Mouse (Mus musculus) liver, adult 10 weeks (tissue): Measurements from ENCODE around the gene Capg. TPM values are rescaled to one million over a fixed set of nuclear protein-coding genes. Genes with fewer than 3 reads are reported as not detected.

Source experiments
- polyA plus RNA-seq: library from polyadenylated mRNA; stranded (reverse); fragments of 350-450 nt; fragmentation: Illumina TruSeq; extraction: RNeasy Lipid Tissue Mini Kit (QIAGEN cat#74804); gene quantifications from one replicate; pipeline ENCODE4 v1.2.3, GENCODE M21; 2014; ENCODE audit warnings: low read depth, low replicate concordance

Gene Capg
- polyA plus RNA-seq: not detected

GRCm38 (mm10) chr6:72544283-72544987 is at the start of gene Capg:
TSS of gene Capg (plus strand) at chr6:72544391.

GRCm38 (mm10) chr6:72521607-72522006 is 22.6 kb upstream of the Capg start, which contains the start of gene Sh2d6:
TSS of gene Sh2d6 (minus strand) at chr6:72521707.

DNA sequence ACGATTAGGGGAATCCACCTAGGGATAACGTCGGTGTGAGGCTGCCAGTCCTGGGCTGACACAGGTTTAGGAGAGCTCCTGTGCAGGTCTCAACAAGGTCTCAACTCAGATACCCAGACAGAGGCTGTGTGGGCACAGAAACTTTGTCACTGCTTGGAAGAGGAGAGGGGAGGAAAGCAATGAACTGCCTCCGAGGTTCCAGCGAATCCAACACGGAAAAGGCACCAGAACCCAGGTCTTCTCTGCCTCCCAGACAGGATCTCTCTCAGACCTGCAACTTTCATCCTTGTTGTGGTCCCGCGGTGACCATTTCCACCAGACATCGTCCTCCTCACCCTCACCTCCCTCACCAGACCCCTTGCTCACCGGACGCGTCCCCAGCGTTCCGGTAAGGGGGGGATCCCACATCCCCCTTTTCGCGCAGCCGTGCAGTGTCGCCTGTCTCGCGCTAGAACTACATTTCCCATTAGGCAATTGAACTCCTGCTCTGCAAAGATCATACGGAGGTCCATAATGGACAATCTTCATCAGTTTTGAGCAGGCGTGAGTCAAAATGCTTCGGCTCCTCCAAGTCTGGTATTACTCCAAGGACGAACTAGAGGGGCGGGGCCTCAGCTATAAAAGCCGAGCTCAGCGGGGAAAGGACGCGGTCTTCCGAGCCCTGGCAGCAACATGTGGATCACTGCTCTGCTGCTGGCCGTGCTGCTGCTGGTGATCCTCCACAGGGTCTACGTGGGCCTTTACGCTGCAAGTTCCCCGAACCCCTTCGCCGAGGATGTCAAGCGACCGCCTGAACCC is 54.0 kb downstream of the Capg start, which contains the start of the genes Elmod3 and Retsat:
Gene Elmod3, minus strand, starts transcription at position 458 of the 798 bp plus-strand sequence.
Gene Retsat, plus strand, starts transcription at position 520 of the 798 bp plus-strand sequence.

Other genes with a start within 250 kb of the Capg start
- not detected for gene Sftpb, start 239.8 kb upstream of the Capg start, polyA plus RNA-seq
- 22.1 TPM for gene Usp39, start 199.2 kb upstream of the Capg start, polyA plus RNA-seq
- 37.3 TPM for gene 0610030E20Rik, start 197.1 kb upstream of the Capg start, polyA plus RNA-seq
- 11.3 TPM for gene Tmem150a, start 188.9 kb upstream of the Capg start, polyA plus RNA-seq
- gene Rnf181, start 177.4 kb upstream of the Capg start, polyA plus RNA-seq: 137 TPM
- gene Vamp5, start 163.9 kb upstream of the Capg start, polyA plus RNA-seq: 1.2 TPM
- 75.6 TPM for gene Vamp8, start 153.7 kb upstream of the Capg start, polyA plus RNA-seq
- 42.9 TPM for gene Ggcx, start 130.1 kb upstream of the Capg start, polyA plus RNA-seq
- gene Mat2a, start 104.8 kb upstream of the Capg start, polyA plus RNA-seq: 116 TPM
- gene Sh2d6, start 22.7 kb upstream of the Capg start, polyA plus RNA-seq: not detected
- 6.3 TPM for gene Elmod3, start 54.0 kb downstream of the Capg start, polyA plus RNA-seq
- gene Retsat, start 54.1 kb downstream of the Capg start, polyA plus RNA-seq: 84.5 TPM
- 168 TPM for gene Tgoln1, start 72.6 kb downstream of the Capg start, polyA plus RNA-seq
- 0.58 TPM for gene Tcf7l1, start 244.9 kb downstream of the Capg start, polyA plus RNA-seq